Comparison of ENCODE assay signal across 8 mouse cellular contexts in the genomic region with DNA sequence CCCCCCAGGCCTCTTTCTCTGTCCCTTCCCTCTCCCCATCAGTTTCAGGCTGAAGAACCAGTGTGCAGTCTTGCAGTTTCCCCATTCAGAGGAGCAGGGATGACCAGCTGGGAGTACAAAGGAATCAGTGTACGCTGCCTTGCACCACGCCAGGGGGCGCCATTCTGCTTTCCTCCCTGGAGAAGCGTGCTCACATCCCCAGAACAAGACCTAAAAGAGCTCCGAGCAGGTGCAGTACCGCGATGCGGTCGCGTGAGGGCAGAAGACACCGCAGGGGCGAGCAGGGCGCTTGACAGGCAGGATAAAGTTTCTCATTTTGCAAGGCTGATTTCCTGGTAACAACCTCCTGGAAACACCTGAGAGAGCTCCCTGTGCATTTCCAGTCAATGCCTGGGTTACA. TPM values are rescaled to one million over a fixed set of nuclear protein-coding genes. Genes with fewer than 3 reads are reported as not detected.
DNase-seq lines count a peak whose midpoint lies in the region; ATAC-seq and TF ChIP-seq lines count a peak whose summit lies in the region.

No protein-coding gene starts in this region.

- no peak overlapping the region for H3K27ac ChIP-seq in gastrocnemius, adult 2 months
- H3K27ac ChIP-seq in hindbrain, embryonic 16.5 days (ENCODE audit: low read depth, low read length) = no peak overlapping the region

- peak; percentile 88 for DNase-seq in adipocyte (ENCODE audit: low spot score)
- DNase-seq in gastrocnemius, adult 2 months = peak; percentile 94
- DNase-seq in left cerebral cortex, adult 18-20 months (ENCODE audit: low spot score in 2 of 2) = peak; percentile 97 to 99
- DNase-seq in lung, postnatal 4 days = peak; percentile 94 to 97
- peak; percentile 87 to 88 for DNase-seq in right cerebral cortex, postnatal 36 days (ENCODE audit: low spot score in 2 of 2)
- peak; percentile 89 to 97 for DNase-seq in urinary bladder, postnatal 4 days (ENCODE audit: low spot score in 2 of 2)

- H3K4me3 ChIP-seq in gastrocnemius, adult 2 months = peak overlapping the region; percentile 29; the same call in 1 of the 2 replicates
- H3K4me3 ChIP-seq in hindbrain, embryonic 16.5 days (ENCODE audit: low read length) = no peak overlapping the region

- H3K4me1 ChIP-seq in hindbrain, embryonic 16.5 days (ENCODE audit: control insufficient read depth, insufficient read depth, low read depth, low read length) = no peaks in the 10 kb centered on the region

- no peaks in the 10 kb centered on the region for H3K9me3 ChIP-seq in hindbrain, embryonic 16.5 days (ENCODE audit: control insufficient read depth, low read length)

- intact Hi-C loops in gastrocnemius, adult 2 months (cut with DNase I) = loop anchor here (1.0 kb wide), 1 partner anchor 58 kb away; no protein-coding TSS in a partner anchor

- H3K9ac ChIP-seq in hindbrain, embryonic 16.5 days (ENCODE audit: low read depth, low read length) = no peak overlapping the region

- no peaks in the 10 kb centered on the region for H3K36me3 ChIP-seq in hindbrain, embryonic 16.5 days (ENCODE audit: control insufficient read depth, insufficient read depth, low read length)

- 0% methylated on average over 13 of the region's 13 CpGs for WGBS in hindbrain, embryonic 16.5 days

- peak; percentile 99 for ATAC-seq in common myeloid progenitor, adult 5-6 weeks (replicated peaks; ENCODE audit: low read depth, poor library complexity, severe bottlenecking)
- ATAC-seq in hindbrain, embryonic 16.5 days = peak; percentile 63

- H3K4me2 ChIP-seq in hindbrain, embryonic 16.5 days (ENCODE audit: low read length) = no peak overlapping the region

- TF ChIP-seq CTCF in gastrocnemius, adult 2 months (IDR thresholded peaks at IDR 0.05) = peak; percentile 96

- no peaks in the 10 kb centered on the region for H3K27me3 ChIP-seq in hindbrain, embryonic 16.5 days (replicated peaks; ENCODE audit: control insufficient read depth, insufficient read depth, low read length)

RNA-seq across cellular contexts. Expression of a gene that starts 0.6 kb away (rescaled TPM):
- not detected in 2 replicates for total RNA-seq in common myeloid progenitor, adult 5-6 weeks (2017)
- not detected for total RNA-seq in gastrocnemius, adult 2 months (2021)
- not detected in 2 replicates for polyA plus RNA-seq in hindbrain, embryonic 16.5 days (2015; fragmentation: Nextera tagmentation; extraction: Ambion mirVana)
- total RNA-seq in left cerebral cortex, adult 18-20 months (2021) = not detected

RNA-seq across cellular contexts. Expression of a gene that starts 8.2 kb away (rescaled TPM):
- total RNA-seq in common myeloid progenitor, adult 5-6 weeks (2017) = 30.1 and 31.1 TPM in 2 replicates
- total RNA-seq in gastrocnemius, adult 2 months (2021) = not detected
- not detected in 2 replicates for polyA plus RNA-seq in hindbrain, embryonic 16.5 days (2015; fragmentation: Nextera tagmentation; extraction: Ambion mirVana)
- not detected for total RNA-seq in left cerebral cortex, adult 18-20 months (2021)

RNA-seq across cellular contexts. Expression of a gene that starts 25.0 kb away (rescaled TPM):
- total RNA-seq in common myeloid progenitor, adult 5-6 weeks (2017) = 7.4 and 10.0 TPM in 2 replicates
- 1 to 10 TPM; 4.2 to 4.6 TPM for total RNA-seq in gastrocnemius, adult 2 months (2021)
- 5.2 and 7.0 TPM in 2 replicates for polyA plus RNA-seq in hindbrain, embryonic 16.5 days (2015; fragmentation: Nextera tagmentation; extraction: Ambion mirVana)
- 1 to 10 TPM; 7.4 to 9.7 TPM for total RNA-seq in left cerebral cortex, adult 18-20 months (2021)

RNA-seq across cellular contexts. Expression of a gene that starts 39.6 kb away (rescaled TPM):
- total RNA-seq in common myeloid progenitor, adult 5-6 weeks (2017) = 0.92 TPM in 1 of 2 replicates, not detected in the other
- not detected for total RNA-seq in gastrocnemius, adult 2 months (2021)
- not detected in 2 replicates for polyA plus RNA-seq in hindbrain, embryonic 16.5 days (2015; fragmentation: Nextera tagmentation; extraction: Ambion mirVana)
- not detected for total RNA-seq in left cerebral cortex, adult 18-20 months (2021)

Comparison
In these comparisons a context has a peak if more than half of its experiments do, and no peak if none do; other contexts are left out.
1. RNA of a gene that starts 8.2 kb away (total RNA-seq): 30.1 to 31.1 TPM in common myeloid progenitor, adult 5-6 weeks; not detected in gastrocnemius, adult 2 months and not detected in left cerebral cortex, adult 18-20 months; every median in the first group is over 10 times any median in the second.
2. Peak in every context shown above with its lines, with median percentiles within 50 percentile points of each other: DNase-seq.